Mouse (Mus musculus) neutrophil, adult 83 days (primary cell): Measurements from ENCODE around the gene Ikzf4. TPM values are rescaled to one million over a fixed set of nuclear protein-coding genes. Genes with fewer than 3 reads are reported as not detected.

ENCODE experiments used
- total RNA-seq, 2 experiments: library from RNA; stranded (reverse); gene quantifications; one replicate each; pipeline ENCODE4 v1.2.4; 2023

Gene Ikzf4
- total RNA-seq = not detected

DNA sequence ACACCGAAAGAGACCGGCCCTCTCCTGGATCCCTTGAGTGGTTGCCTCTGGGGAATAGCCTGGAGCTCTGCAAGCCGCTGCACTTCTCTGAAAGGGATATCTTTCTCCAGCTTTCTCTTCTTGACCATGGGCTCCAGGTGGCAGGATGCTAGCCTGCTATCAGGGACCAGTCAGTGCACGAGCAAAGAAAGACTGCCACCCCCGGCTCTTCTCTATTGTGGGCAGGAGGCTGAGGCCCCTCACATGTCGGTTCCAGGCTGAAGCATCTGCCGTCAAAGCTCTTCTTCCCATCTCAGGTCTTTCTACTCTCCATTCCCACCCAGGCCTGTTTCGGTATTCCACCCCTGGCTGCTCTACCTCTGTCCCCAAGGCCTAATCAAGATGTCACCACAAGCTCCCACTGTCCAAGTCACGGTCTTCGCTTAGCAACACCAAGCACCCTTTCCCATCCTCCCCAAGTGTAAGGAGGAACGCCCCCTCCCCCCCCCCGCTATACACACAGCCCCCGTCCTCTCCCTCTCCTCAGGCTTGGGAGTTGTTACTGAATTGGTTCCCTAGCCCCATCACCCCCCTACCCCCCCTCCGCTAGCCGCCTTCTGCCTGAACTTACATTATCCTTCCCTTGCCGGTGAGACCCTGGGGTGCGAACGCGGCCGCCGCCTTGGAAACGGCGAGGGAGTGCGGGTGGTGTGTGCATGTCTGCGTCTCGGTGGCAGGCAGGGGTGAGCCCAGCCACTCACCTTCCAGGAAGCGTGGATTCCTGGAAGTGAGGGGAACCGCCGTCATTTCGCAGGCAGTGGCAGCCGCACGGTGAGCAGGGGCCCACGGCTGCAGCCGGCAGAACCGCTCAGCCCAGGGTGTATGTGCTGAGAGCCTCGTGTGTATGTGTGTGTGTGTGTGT is at the start of gene Ikzf4:
Gene Ikzf4 (minus strand): TSS at position 881 of the 901 bp plus-strand sequence.

DNA sequence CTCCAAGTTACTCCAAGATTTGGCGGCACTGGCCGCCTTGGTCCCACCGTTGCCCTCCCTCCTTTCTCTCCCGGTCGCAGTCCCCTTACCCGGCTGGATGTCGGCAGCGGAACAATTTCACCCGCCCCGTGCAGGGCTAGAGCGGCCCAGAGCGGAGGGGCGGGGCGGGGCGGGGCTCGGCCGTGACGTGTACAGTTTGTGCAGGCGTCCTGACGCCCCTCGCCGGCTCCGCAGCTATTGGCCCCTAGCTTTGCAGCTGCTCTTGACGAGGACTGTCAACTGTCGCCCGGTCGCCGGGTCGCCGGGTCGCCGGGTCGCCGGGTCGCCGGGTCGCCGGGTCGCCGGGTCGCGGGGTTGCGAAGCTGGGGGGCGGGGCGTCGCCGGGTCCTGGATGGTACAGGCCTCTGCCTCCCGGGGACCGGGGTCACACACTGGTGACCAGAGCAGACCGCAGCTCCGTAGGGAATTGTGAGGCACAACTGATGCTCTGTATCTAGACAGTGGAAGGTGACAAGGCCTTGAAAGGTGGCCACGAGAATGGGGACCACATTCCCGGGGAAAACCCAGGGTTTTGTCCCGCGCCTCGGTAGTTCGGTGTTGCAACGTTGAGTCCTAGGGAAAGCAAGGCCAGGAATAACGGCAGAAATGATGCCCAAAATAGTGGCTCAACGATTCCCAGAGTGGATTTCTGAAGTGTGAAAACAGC is 28.1 kb upstream of the Ikzf4 start, which contains the start of gene Suox:
Gene Suox (minus strand): TSS at position 311 of the 706 bp plus-strand sequence.

DNA sequence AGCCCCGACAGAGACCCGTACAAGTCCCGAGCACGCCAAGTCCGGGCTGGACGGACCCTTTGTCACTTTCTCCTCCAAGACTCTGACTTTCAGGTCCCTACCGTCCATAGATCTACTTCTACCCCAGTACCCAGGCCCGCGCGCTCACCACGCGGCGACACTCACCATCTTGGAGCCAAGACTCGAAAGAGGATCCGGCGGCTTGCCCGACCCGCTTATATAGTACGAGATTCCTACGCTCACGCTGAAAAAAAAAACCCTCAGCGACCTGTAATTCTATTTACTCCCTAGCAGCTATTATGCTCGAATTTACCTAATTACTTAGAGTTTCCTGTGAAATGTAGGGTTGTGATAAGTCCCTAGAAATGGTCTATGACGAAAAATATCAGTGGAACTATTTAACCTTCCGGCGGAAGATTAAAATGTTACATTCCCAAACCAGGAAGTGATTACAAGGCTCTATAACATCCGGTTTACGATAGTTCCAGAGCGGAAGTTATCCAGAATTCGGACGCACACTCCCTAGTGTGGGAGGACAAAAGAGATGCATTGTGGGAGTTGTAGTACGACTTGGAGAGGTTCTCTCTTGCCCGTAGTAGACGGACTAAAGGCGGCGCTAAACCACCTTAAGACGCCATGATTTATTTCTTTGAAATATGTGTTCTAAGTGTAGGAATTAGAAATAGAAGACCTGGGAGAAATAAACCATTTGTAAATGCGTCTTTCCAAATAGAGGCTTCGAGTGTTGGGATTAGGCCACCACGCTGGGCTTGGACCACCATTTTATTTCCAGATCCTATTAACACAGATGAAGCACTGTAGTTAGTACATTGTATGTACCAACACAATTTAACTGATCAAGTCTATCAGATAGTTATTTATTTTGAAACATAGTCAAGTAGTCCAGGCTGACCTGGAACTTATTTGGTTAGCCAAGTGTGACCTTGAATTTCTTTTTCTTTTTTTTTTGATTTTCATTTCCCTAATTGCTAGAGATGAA is 19.2 kb downstream of the Ikzf4 start, which contains the start of gene Rps26:
Gene Rps26 (minus strand): TSS at position 437 of the 1,000 bp plus-strand sequence.

DNA sequence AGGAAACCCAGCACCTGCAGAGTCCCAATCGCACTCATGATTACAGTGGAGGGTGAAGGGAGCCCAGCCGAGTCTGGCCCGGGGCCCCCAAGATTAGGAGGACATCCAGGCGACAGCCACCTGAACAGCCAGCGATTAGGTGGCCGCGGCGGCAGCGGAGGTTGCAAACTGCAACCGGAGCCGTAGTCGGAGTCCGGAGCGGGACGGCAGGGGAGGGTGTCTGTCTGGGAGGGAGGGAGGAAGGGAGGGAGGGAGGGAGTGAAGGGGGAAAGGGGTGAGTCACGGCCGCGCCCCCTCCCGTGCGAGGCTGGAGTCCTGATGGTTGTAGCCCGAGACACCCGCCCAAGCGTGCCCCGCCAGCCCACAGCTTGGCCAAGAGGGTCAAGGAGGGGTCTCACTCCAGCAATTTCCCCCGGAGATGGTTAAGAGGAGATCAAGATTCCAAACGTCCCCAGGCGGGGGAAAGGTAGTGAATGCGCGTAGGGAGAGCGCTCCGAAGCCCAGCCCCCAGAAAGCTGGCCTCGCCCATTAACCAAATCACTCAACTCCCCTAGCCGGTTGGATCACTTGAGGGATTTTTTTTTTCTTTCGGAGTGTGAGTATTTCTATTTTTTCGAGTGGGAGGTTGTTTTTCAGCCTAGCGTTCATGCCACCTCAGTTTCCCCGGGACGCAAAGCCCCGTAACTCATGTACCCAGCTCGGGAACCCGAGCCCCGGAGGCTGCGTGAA is 56.2 kb downstream of the Ikzf4 start, which contains the start of gene Erbb3:
Gene Erbb3 (minus strand): TSS at position 189 of the 729 bp plus-strand sequence.

Other genes starting within 250 kb of the Ikzf4 start
- not detected for gene Slc39a5, start 244.8 kb downstream of the Ikzf4 start, total RNA-seq
- 10 to 100 TPM; 36.2 to 39.9 TPM for gene Nabp2, start 234.5 kb downstream of the Ikzf4 start, total RNA-seq
- gene Rnf41, start 234.3 kb downstream of the Ikzf4 start, total RNA-seq = 10 to 100 TPM; 34.9 to 38.0 TPM
- 10 to 100 TPM; 94.8 to 95.9 TPM for gene Smarcc2, start 186.7 kb downstream of the Ikzf4 start, total RNA-seq
- 1,000 to 10,000 TPM; 1,082 to 1,094 TPM for gene Myl6, start 151.8 kb downstream of the Ikzf4 start, total RNA-seq
- gene Myl6b, start 147.3 kb downstream of the Ikzf4 start, total RNA-seq = 1 to 10 TPM; 2.3 to 2.7 TPM
- gene Esyt1, start 120.1 kb downstream of the Ikzf4 start, total RNA-seq = 100 to 1,000 TPM; 141 to 160 TPM
- gene Zc3h10, start 98.2 kb downstream of the Ikzf4 start, total RNA-seq = 10 to 100 TPM; 25.3 to 27.3 TPM
- 1,000 to 10,000 TPM; 1,718 to 1,914 TPM for gene Rpl41, start 96.7 kb downstream of the Ikzf4 start, total RNA-seq
- 10 to 100 TPM; 50.1 to 53.8 TPM for gene Pa2g4, start 80.0 kb downstream of the Ikzf4 start, total RNA-seq
- gene Erbb3, start 56.3 kb downstream of the Ikzf4 start, total RNA-seq = 1 to 10 TPM in 1 of 2 experiments, under 1 TPM in 1; 0.85 to 1.1 TPM
- 100 to 1,000 TPM; 512 to 560 TPM for gene Rps26, start 19.2 kb downstream of the Ikzf4 start, total RNA-seq
- 1 to 10 TPM; 3.1 to 4.9 TPM for gene Suox, start 28.1 kb upstream of the Ikzf4 start, total RNA-seq
- gene Rab5b, start 50.3 kb upstream of the Ikzf4 start, total RNA-seq = 100 to 1,000 TPM; 108 to 111 TPM
- 1 to 10 TPM; 2.4 to 3.0 TPM for gene Pmel, start 58.2 kb upstream of the Ikzf4 start, total RNA-seq
- 10 to 100 TPM; 81.0 to 81.2 TPM for gene Cdk2, start 59.0 kb upstream of the Ikzf4 start, total RNA-seq
- gene Dgka, start 98.9 kb upstream of the Ikzf4 start, total RNA-seq = 10 to 100 TPM; 42.5 to 51.0 TPM
- 10 to 100 TPM; 18.2 to 22.3 TPM for gene Pym1, start 101.9 kb upstream of the Ikzf4 start, total RNA-seq
- 1 to 10 TPM; 6.6 to 7.3 TPM for gene Mmp19, start 144.9 kb upstream of the Ikzf4 start, total RNA-seq
- gene Dnajc14, start 158.1 kb upstream of the Ikzf4 start, total RNA-seq = 10 to 100 TPM; 59.8 to 65.1 TPM
- 1 to 10 TPM; 5.7 to 6.5 TPM for gene Tmem198b, start 158.4 kb upstream of the Ikzf4 start, total RNA-seq
- 10 to 100 TPM; 34.9 to 38.9 TPM for gene Sarnp, start 171.3 kb upstream of the Ikzf4 start, total RNA-seq
- gene Ormdl2, start 175.7 kb upstream of the Ikzf4 start, total RNA-seq = 10 to 100 TPM; 20.5 to 25.1 TPM
- under 1 TPM in 1 of 2 experiments, not detected in 1; 0.13 TPM for gene Gdf11, start 245.7 kb upstream of the Ikzf4 start, total RNA-seq